Mouse (Mus musculus) right cerebral cortex, postnatal 4 days (tissue): ENCODE measurements around the gene Ms4a6c.
"Not testable (repeated sequence)": the region's sequence is repeated elsewhere in the genome, so short reads cannot be mapped to it uniquely, and the experiment has no call there.

Source experiments
- DNase-seq: peaks from one replicate; pipeline ENCODE4 v3.0.0-alpha.2; 2022

The Ms4a6c gene

GRCm38 (mm10) chr19:11504857-11505256 is 35.7 kb downstream of the Ms4a6c start:
- no peak for DNase-seq

DNA sequence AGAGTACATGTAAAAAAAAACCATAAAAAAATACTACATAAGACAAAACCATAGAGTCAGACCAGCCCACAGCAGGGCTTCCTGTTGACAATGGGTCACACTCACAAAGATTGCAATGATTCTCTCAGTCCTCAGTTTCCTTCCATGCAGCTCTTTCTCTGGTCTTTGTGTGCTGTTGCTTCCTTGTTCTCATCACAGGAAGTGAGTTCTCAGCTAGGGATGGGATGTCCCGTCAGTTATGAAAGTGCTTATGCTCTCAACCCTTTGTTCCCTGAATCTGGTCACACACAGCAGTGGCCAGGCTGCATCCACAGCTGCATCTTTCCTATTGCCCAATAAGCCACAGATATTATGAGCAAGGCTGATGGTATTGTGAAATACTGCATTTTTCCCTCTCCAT is 44.3 kb downstream of the Ms4a6c start:
- DNase-seq: no peak

DNA sequence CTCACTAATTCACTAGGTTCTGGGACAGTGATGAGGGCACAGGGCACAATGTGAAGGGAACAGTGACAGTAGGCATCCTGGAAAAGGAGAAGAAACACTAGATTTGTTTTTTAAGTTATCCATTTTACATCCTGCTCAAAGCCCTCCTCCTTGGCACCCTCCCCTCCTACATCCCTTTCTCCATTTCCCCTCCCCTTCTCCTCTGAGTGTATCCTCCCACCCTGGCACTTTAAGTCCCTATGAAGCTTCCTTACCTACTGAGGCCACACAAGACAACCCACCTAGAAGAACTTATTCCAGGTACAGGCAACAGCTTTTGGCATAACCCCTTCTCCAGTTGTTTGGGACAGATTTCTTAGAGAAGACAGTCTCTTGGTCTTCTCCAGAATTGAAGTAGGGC is 47.1 kb downstream of the Ms4a6c start, which contains the start of gene Ms4a6b:
Gene Ms4a6b, plus strand, starts transcription at position 267 of the 400 bp plus-strand sequence.
- DNase-seq: no peak

DNA sequence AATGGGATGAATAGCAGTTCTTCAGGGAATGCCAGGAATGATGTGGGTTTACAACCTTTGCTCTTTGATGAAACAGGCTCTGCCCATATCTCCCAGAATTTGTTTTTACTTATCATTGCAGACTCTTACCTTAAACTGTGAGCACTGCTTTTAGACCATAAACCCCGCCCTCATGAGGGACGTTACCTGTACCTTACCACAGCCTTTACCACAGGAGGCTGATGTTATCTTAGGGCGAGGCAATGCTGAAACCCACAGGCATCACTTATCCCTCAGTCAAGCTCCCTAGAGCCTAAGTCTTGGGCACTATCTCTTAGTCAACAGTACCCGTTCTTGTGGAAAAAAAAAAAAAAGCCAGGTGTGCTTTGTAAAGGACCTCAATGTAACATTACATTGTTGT is 47.7 kb downstream of the Ms4a6c start:
- DNase-seq: no peak

GRCm38 (mm10) chr19:11517373-11517772 is 48.2 kb downstream of the Ms4a6c start:
- not testable (repeated sequence) for DNase-seq

DNA sequence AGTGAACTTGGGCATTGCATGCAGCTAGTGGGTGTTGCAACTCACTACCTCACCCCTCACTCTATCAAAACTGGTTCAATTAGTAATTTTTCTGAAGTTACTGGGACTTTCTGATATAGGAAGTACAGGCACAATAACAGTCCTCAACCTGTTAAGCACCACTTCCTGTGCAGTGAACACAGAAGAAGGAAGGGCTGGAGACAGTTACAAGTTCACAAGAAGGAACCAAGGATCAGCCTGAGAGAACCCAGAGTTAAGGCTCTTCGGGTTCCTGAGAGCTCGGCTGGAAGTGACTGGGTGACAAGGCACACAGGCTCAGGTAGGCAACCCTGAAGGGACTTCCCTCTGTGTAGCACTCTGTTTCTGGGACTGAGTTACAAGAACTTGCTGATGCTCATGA is 49.2 kb downstream of the Ms4a6c start:
- not testable (repeated sequence) for DNase-seq

- no peak for DNase-seq
These were observed 51.0 kb downstream of the Ms4a6c start for GRCm38 (mm10) chr19:11520146-11520545.
